Mouse (Mus musculus): ENCODE results near the gene Gpr176.

DNA sequence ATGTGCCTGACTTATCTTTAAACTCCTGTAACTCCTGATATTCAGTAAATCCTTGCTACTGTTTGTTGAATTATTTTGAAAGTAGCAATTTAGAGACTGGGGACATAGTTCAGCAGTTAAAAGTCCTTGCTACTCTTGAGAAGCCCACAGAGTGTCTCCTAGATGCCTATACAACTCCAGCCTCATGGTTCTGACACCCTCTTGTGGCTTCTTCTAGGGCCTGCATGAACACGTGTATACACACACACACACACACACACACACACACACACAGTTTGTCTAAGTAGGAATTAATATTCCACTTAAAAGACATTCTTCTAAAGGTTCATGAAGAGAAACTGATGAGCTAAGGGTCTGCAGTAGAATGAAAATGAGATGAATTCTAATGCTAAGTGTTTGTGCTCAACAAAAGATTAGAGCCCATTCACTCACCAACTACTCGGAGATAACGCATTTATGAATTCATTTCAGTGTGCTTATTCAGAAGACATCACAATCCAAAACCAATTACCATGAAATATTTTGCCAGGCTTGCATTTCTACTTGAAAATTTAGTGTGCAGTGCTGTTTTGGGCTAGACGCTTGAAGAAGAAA is 144.6 kb downstream of the Gpr176 start:
- TF ChIP-seq CTCF (conservative IDR thresholded peaks at IDR 0.05; ENCODE audit: insufficient read depth, insufficient read length, low read depth, low read length) (no peak), POLR2A (IDR thresholded peaks at IDR 0.05; ENCODE audit: low read depth, low read length) (no peak)
